Mouse (Mus musculus): ENCODE data around the gene Ccdc81. TPM values are rescaled to one million over a fixed set of nuclear protein-coding genes. Genes with fewer than 3 reads are reported as not detected.

Gene Ccdc81
- total and polyA plus RNA-seq, 3 experiments: not detected

DNA sequence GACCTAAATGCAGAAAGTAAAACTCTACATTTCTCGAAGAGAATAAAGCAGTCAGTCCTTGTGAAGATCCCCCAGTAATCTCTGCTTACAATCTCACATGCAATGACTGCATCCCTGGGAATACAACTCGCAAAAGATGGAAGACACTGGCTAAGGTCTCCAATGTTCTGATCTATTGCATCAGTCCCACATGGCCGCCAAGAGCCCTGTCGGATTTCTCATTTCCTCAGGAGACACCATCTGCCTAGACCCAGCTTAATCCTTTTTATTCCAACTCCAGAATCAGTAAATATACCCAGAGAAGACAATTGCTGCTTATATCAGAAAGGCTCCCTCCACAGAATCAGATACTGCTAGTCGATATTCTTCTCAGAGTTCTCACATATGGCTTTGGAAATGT, 50.3 kb downstream of the Ccdc81 start:
- Histone ChIP-seq H3K4me3 (ENCODE audit: low read depth, low read length) (no peak overlapping the region), H3K4me1 (ENCODE audit: insufficient read depth, low read depth, low read length) (no peaks in the 10 kb centered on the region), H3K36me3 (replicated peaks) (no peaks in the 10 kb centered on the region), H3K9me3 (replicated peaks) (no peaks in the 10 kb centered on the region), H3K27me3 (ENCODE audit: insufficient read depth, low read length) (peaks cover 12% of the 10 kb centered on the region)
- no peak for TF ChIP-seq POLR2AphosphoS5 (IDR thresholded peaks at IDR 0.05; ENCODE audit: insufficient replicate concordance, low read depth, low read length)
- ATAC-seq (ENCODE audit: extremely low read depth, insufficient number of reproducible peaks, low FRiP score, poor library complexity, severe bottlenecking) (no peak), DNase-seq (ENCODE audit: low spot score) (no peak)

DNA sequence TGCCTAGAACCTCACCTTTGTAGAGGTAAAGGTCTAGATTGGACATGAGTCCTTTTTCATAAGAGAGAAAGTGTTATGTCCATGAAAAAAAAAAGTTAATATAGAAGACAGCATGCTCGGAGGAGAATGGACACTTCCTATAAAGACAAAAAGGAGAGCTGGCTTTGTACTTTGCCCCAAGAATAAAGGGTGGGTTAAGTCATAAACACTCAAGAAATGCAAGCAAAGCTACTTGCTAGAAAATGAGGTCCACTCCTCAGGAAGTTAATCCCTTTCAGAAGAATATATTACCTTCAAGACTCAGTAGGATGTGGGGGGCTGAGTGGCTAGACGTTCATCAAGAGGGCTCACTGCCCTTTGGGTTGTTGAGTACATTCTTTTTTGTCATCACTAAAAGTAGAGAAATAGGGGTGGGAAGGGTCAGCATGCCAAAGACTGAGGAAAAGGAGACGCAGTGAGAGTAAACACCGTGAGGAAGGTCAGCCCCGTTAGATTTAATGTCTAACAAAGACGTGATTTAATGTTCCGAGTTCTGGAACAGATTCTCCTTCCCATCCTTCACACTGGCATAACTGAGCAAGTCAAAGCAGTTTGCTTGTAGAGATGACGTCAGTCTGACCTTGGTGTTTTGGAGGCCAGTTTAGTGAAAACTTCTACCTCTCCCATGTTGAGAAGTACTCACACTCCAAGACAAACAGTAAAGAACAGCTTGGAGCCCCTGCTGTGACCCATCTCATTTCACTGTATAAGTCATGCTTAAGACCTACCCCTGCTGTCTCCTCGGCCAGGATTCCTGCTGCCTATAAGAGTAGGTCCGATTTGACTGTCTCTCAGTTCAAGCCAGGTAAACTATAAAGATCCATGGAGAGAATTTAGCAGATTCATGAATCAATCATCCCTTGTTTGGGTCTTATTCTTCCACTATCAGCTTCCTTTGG, 51.0 kb downstream of the Ccdc81 start:
- Histone ChIP-seq H3K9me3 (replicated peaks) (no peaks in the 10 kb centered on the region), H3K36me3 (replicated peaks) (no peaks in the 10 kb centered on the region), H3K4me3 (ENCODE audit: low read depth, low read length) (no peak overlapping the region), H3K4me1 (ENCODE audit: insufficient read depth, low read depth, low read length) (no peaks in the 10 kb centered on the region), H3K27me3 (ENCODE audit: insufficient read depth, low read length) (peaks cover 10% of the 10 kb centered on the region)
- DNase-seq (ENCODE audit: low spot score) (no peak), ATAC-seq (ENCODE audit: extremely low read depth, insufficient number of reproducible peaks, low FRiP score, poor library complexity, severe bottlenecking) (no peak)
- TF ChIP-seq GATA1 (IDR thresholded peaks at IDR 0.05; ENCODE audit: borderline replicate concordance, low read length) (no peak), GATA2 (IDR thresholded peaks at IDR 0.05; ENCODE audit: borderline replicate concordance, low read depth, low read length) (no peak), POLR2AphosphoS5 (IDR thresholded peaks at IDR 0.05; ENCODE audit: insufficient replicate concordance, low read depth, low read length) (no peak), TAL1 (conservative IDR thresholded peaks at IDR 0.05; ENCODE audit: low read depth, low read length) (no peak), CTCF (IDR thresholded peaks at IDR 0.05; ENCODE audit: low read depth, low read length) (no peak)

DNA sequence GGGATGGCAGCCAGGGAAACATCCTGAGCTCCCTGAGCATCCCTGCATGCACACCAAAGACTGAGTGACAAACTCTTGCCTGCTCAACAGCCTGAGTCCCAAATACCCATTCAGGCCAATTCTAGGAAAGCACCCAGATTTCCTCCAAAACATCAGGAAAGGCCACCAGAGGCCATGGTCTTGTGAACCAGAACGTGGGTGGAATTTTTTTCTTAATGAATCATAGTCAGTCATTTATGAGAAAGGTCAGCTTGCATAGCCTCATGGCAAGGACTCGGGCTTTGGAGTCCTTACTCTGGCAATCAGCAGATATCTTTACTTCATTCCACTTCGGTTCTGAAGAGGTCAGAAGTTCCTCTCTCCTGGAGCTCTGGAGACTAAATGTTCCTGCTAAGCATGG, 52.9 kb downstream of the Ccdc81 start:
- no peaks in the 10 kb centered on the region for H3K36me3 ChIP-seq (replicated peaks)
- no peaks in the 10 kb centered on the region for H3K9me3 ChIP-seq (replicated peaks)
- H3K27me3 ChIP-seq (ENCODE audit: insufficient read depth, low read length): no peaks in the 10 kb centered on the region
- no peaks in the 10 kb centered on the region for H3K4me1 ChIP-seq (ENCODE audit: insufficient read depth, low read depth, low read length)
- DNase-seq (ENCODE audit: low spot score): no peak
- no peak overlapping the region for H3K4me3 ChIP-seq (ENCODE audit: low read depth, low read length)
- no peak for TF ChIP-seq POLR2AphosphoS5 (IDR thresholded peaks at IDR 0.05; ENCODE audit: insufficient replicate concordance, low read depth, low read length)
- TF ChIP-seq TAL1 (conservative IDR thresholded peaks at IDR 0.05; ENCODE audit: low read depth, low read length): no peak
- ATAC-seq (ENCODE audit: extremely low read depth, insufficient number of reproducible peaks, low FRiP score, poor library complexity, severe bottlenecking): no peak

DNA sequence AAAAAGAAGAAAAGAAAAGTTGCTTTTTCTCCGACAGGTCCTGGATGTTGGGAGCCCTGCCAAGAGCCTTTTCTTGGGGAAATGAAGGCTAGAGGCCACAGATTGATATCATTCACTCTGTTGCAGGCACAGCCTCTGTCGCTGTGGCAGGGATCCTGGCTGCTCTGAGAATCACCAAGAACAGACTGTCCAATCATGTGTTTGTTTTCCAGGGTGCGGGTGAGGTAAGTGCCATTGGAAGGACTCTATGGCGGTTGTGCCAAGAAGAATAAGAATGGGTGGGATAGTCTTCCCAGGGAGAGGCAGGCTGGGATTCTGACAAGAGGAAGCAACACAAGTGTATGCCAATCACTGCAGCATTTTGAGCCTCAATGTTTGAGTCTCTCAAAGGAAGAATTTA, 57.8 kb downstream of the Ccdc81 start:
- no peaks in the 10 kb centered on the region for H3K36me3 ChIP-seq (replicated peaks)
- H3K9me3 ChIP-seq (replicated peaks): no peaks in the 10 kb centered on the region
- no peak overlapping the region for H3K4me3 ChIP-seq (ENCODE audit: low read depth, low read length)
- TF ChIP-seq GATA1 (IDR thresholded peaks at IDR 0.05; ENCODE audit: borderline replicate concordance, low read length): no peak
- no peak for TF ChIP-seq POLR2AphosphoS5 (IDR thresholded peaks at IDR 0.05; ENCODE audit: insufficient replicate concordance, low read depth, low read length)
- no peak for TF ChIP-seq TAL1 (conservative IDR thresholded peaks at IDR 0.05; ENCODE audit: low read depth, low read length)
- TF ChIP-seq CTCF (IDR thresholded peaks at IDR 0.05; ENCODE audit: low read depth, low read length): no peak
- no peak for TF ChIP-seq GATA2 (IDR thresholded peaks at IDR 0.05; ENCODE audit: borderline replicate concordance, low read depth, low read length)
- no peak for DNase-seq (ENCODE audit: low spot score)
- no peaks in the 10 kb centered on the region for H3K27me3 ChIP-seq (ENCODE audit: insufficient read depth, low read length)
- no peaks in the 10 kb centered on the region for H3K4me1 ChIP-seq (ENCODE audit: insufficient read depth, low read depth, low read length)
- ATAC-seq (ENCODE audit: extremely low read depth, insufficient number of reproducible peaks, low FRiP score, poor library complexity, severe bottlenecking): no peak

DNA sequence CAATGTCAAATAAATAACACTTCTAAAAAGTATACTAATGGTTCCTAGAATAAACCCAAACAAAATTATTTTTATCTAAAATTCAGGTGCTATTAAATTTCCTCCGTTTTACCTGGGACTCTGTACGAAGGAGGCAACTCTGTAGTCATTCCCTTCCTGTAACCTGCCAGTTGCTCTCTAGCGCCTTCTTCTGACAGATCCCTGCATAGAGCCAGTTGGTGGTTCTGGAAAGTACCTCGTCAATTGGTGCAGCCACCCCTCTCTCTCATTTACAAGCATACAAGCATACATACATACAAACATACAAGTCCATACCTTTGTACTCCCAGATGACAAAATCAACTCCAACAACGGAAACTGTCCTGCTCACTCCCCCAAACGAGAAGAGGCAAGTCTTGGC, 59.9 kb downstream of the Ccdc81 start:
- H3K4me1 ChIP-seq (ENCODE audit: insufficient read depth, low read depth, low read length): no peaks in the 10 kb centered on the region
- TF ChIP-seq GATA1 (IDR thresholded peaks at IDR 0.05; ENCODE audit: borderline replicate concordance, low read length): no peak
- TF ChIP-seq GATA2 (IDR thresholded peaks at IDR 0.05; ENCODE audit: borderline replicate concordance, low read depth, low read length): no peak
- TF ChIP-seq CTCF (IDR thresholded peaks at IDR 0.05; ENCODE audit: low read depth, low read length): no peak
- no peak for TF ChIP-seq POLR2AphosphoS5 (IDR thresholded peaks at IDR 0.05; ENCODE audit: insufficient replicate concordance, low read depth, low read length)
- no peak for TF ChIP-seq TAL1 (conservative IDR thresholded peaks at IDR 0.05; ENCODE audit: low read depth, low read length)
- DNase-seq (ENCODE audit: low spot score) (no peak), ATAC-seq (ENCODE audit: extremely low read depth, insufficient number of reproducible peaks, low FRiP score, poor library complexity, severe bottlenecking) (no peak)
- H3K9me3 ChIP-seq (replicated peaks): no peaks in the 10 kb centered on the region
- no peaks in the 10 kb centered on the region for H3K27me3 ChIP-seq (ENCODE audit: insufficient read depth, low read length)
- H3K36me3 ChIP-seq (replicated peaks): no peaks in the 10 kb centered on the region
- no peak overlapping the region for H3K4me3 ChIP-seq (ENCODE audit: low read depth, low read length)

DNA sequence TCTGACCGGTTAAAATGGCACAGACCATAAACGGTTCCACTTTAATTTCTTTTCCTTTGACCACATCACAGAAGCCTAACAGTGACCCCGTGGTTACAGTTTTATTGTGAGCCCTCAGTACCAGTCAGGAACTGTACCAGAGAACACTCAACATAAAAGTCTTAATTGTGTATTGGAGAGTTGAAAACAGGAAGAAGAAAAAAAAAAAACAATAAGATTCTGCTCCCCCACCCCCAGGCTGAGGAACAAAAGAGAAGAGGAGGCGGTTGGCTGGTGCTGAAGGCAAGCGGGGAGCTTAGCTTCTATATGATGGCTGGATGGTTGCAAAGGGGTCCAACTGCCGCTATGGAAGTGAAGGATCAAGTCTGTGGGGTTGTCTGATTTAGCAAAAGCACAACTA, 60.3 kb downstream of the Ccdc81 start:
- no peak overlapping the region for H3K4me3 ChIP-seq (ENCODE audit: low read depth, low read length)
- ATAC-seq (ENCODE audit: extremely low read depth, insufficient number of reproducible peaks, low FRiP score, poor library complexity, severe bottlenecking): no peak

More for the DNA sequence above, 60.3 kb downstream of the Ccdc81 start:
- no peaks in the 10 kb centered on the region for H3K4me1 ChIP-seq (ENCODE audit: insufficient read depth, low read depth, low read length)
- TF ChIP-seq CTCF (IDR thresholded peaks at IDR 0.05; ENCODE audit: low read depth, low read length) (no peak), TAL1 (conservative IDR thresholded peaks at IDR 0.05; ENCODE audit: low read depth, low read length) (no peak), GATA2 (IDR thresholded peaks at IDR 0.05; ENCODE audit: borderline replicate concordance, low read depth, low read length) (no peak), POLR2AphosphoS5 (IDR thresholded peaks at IDR 0.05; ENCODE audit: insufficient replicate concordance, low read depth, low read length) (no peak), GATA1 (IDR thresholded peaks at IDR 0.05; ENCODE audit: borderline replicate concordance, low read length) (no peak)
- H3K9me3 ChIP-seq (replicated peaks): no peaks in the 10 kb centered on the region
- no peaks in the 10 kb centered on the region for H3K27me3 ChIP-seq (ENCODE audit: insufficient read depth, low read length)
- DNase-seq (ENCODE audit: low spot score): no peak
- H3K36me3 ChIP-seq (replicated peaks): no peaks in the 10 kb centered on the region
